Mouse (Mus musculus): ENCODE results near the gene Scn8a.

Gene Scn8a

GRCm38 (mm10) chr15:101069641-101070190 lies 200.1 kb downstream of the Scn8a start:
- ATAC-seq (ENCODE audit: low TSS enrichment) = no peak

- no peak for ATAC-seq (ENCODE audit: low TSS enrichment)
These were observed 201.1 kb downstream of the Scn8a start for GRCm38 (mm10) chr15:101070762-101071161.

- no peak for ATAC-seq (ENCODE audit: low TSS enrichment)
These were observed 203.1 kb downstream of the Scn8a start for GRCm38 (mm10) chr15:101072736-101073135.

GRCm38 (mm10) chr15:101074067-101074466 lies 204.4 kb downstream of the Scn8a start:
- no peak for ATAC-seq (ENCODE audit: low TSS enrichment)

- ATAC-seq (ENCODE audit: low TSS enrichment) = no peak
These were observed 205.5 kb downstream of the Scn8a start for GRCm38 (mm10) chr15:101075150-101075549.

GRCm38 (mm10) chr15:101075656-101076055 lies 206.0 kb downstream of the Scn8a start:
- no peak for ATAC-seq (ENCODE audit: low TSS enrichment)

- ATAC-seq (ENCODE audit: low TSS enrichment) = no peak
These were observed 206.7 kb downstream of the Scn8a start for GRCm38 (mm10) chr15:101076071-101077000.

GRCm38 (mm10) chr15:101077001-101077812 lies 207.5 kb downstream of the Scn8a start:
- no peak for ATAC-seq (ENCODE audit: low TSS enrichment)

GRCm38 (mm10) chr15:101077813-101078730 lies 208.4 kb downstream of the Scn8a start, which contains the start of gene Fignl2:
Gene Fignl2, minus strand, starts transcription at chr15:101078567.
- ATAC-seq (ENCODE audit: low TSS enrichment) = no peak

GRCm38 (mm10) chr15:101078731-101079156 lies 209.1 kb downstream of the Scn8a start:
- peak; percentile 73 for ATAC-seq (ENCODE audit: low TSS enrichment)

GRCm38 (mm10) chr15:101080031-101080520 lies 210.4 kb downstream of the Scn8a start:
- no peak for ATAC-seq (ENCODE audit: low TSS enrichment)

- no peak for ATAC-seq (ENCODE audit: low TSS enrichment)
These were observed 211.4 kb downstream of the Scn8a start for GRCm38 (mm10) chr15:101081035-101081548.

GRCm38 (mm10) chr15:101082236-101082635 lies 212.6 kb downstream of the Scn8a start:
- ATAC-seq (ENCODE audit: low TSS enrichment) = no peak

- ATAC-seq (ENCODE audit: low TSS enrichment) = no peak
These were observed 214.8 kb downstream of the Scn8a start for GRCm38 (mm10) chr15:101084499-101084898.

GRCm38 (mm10) chr15:101086451-101086850 lies 216.8 kb downstream of the Scn8a start:
- no peak for ATAC-seq (ENCODE audit: low TSS enrichment)

- no peak for ATAC-seq (ENCODE audit: low TSS enrichment)
These were observed 217.3 kb downstream of the Scn8a start for GRCm38 (mm10) chr15:101086956-101087355.

GRCm38 (mm10) chr15:101088291-101088690 lies 218.6 kb downstream of the Scn8a start:
- no peak for ATAC-seq (ENCODE audit: low TSS enrichment)

- ATAC-seq (ENCODE audit: low TSS enrichment) = no peak
These were observed 221.9 kb downstream of the Scn8a start for GRCm38 (mm10) chr15:101091551-101091950.

GRCm38 (mm10) chr15:101092121-101092828 lies 222.6 kb downstream of the Scn8a start:
- ATAC-seq (ENCODE audit: low TSS enrichment) = peak; percentile 42; the same call in 1 of the 2 replicates

Data from frontal cortex, adult (tissue).